Mouse (Mus musculus) limb, embryonic 10.5 days (tissue): ENCODE measurements around the gene Btbd35f19. TPM values are rescaled to one million over a fixed set of nuclear protein-coding genes. Genes with fewer than 3 reads are reported as not detected.
"Not testable (repeated sequence)": the region's sequence is repeated elsewhere in the genome, so short reads cannot be mapped to it uniquely, and the experiment has no call there.

Experiments
- DNase-seq: peaks from one replicate; pipeline ENCODE4 v3.0.0-alpha.2; 2017; ENCODE audit warnings: low spot score
- H3K27ac ChIP-seq: fragments of 300-500 bp; sonication (generic); 2 replicates; pipeline ENCODE4 v1.5.1; 2016; ENCODE audit warnings: mild to moderate bottlenecking
- H3K27me3 ChIP-seq: fragments of 300-500 bp; sonication (generic); 2 replicates; pipeline ENCODE4 v1.6.1; 2016; ENCODE audit warnings: low read depth, mild to moderate bottlenecking; ENCODE audit not compliant: poor library complexity, severe bottlenecking
- H3K36me3 ChIP-seq: fragments of 300-500 bp; sonication (generic); 2 replicates; pipeline ENCODE4 v1.6.1; 2016; ENCODE audit warnings: mild to moderate bottlenecking, moderate library complexity
- H3K4me1 ChIP-seq: fragments of 300-500 bp; sonication (generic); 2 replicates; pipeline ENCODE4 v1.6.1; 2016
- H3K4me3 ChIP-seq: fragments of 300-500 bp; sonication (generic); 2 replicates; pipeline ENCODE4 v1.5.1; 2016; ENCODE audit warnings: mild to moderate bottlenecking, moderate library complexity
- H3K9me3 ChIP-seq: fragments of 300-500 bp; sonication (generic); replicated peaks from 2 replicates; pipeline ENCODE4 v1.6.1; 2016; ENCODE audit warnings: mild to moderate bottlenecking
- WGBS: fragments of 180-500 bp; shearing (Covaris S2); methylation state at CpG from one replicate; pipeline ENCODE4 v1.1.7; 2016; 5-methylcytosine and 5-hydroxymethylcytosine counted together
- polyA plus RNA-seq: library from polyadenylated mRNA; unstranded; fragments of >200 nt; fragmentation: Nextera tagmentation; extraction: Ambion mirVana; gene quantifications from 2 replicates; pipeline ENCODE4 v1.2.1, GENCODE M21; 2016

Btbd35f19 gene
- not detected in 2 replicates for polyA plus RNA-seq

- not testable (repeated sequence) for H3K27ac ChIP-seq, H3K36me3 ChIP-seq, H3K4me3 ChIP-seq, H3K4me1 ChIP-seq, H3K27me3 ChIP-seq, DNase-seq, H3K9me3 ChIP-seq
- no CpG with 5 or more reads among the region's 4 CpGs for WGBS
These were observed at the start of gene Btbd35f19 for GRCm38 (mm10) chrX:31383818-31384217. Gene Btbd35f19, minus strand, starts transcription at chrX:31383918.

DNA sequence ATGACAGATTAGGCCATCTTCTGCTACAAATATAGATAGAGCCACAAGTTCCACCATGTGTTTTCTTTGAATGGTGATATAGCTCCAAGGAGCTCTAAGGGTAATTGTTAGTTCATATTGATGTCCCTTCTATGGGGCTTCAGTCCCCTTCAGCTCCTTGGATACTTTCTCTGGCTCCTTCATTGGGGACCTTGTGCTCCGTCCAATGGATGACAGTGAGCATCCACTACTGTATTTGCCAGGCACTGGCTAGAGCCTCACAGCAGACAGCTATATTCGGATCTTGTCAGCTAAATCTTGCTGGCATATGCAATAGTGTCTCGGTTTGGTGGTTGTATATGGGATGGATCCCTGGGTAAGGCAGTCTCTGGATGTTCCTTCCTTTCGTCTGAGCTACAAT, 41.8 kb downstream of the Btbd35f19 start:
- not testable (repeated sequence) for H3K36me3 ChIP-seq, H3K4me1 ChIP-seq, H3K27me3 ChIP-seq, DNase-seq, H3K4me3 ChIP-seq, H3K27ac ChIP-seq, H3K9me3 ChIP-seq
- WGBS: 82% methylated on average over 3 of the region's 4 CpGs

DNA sequence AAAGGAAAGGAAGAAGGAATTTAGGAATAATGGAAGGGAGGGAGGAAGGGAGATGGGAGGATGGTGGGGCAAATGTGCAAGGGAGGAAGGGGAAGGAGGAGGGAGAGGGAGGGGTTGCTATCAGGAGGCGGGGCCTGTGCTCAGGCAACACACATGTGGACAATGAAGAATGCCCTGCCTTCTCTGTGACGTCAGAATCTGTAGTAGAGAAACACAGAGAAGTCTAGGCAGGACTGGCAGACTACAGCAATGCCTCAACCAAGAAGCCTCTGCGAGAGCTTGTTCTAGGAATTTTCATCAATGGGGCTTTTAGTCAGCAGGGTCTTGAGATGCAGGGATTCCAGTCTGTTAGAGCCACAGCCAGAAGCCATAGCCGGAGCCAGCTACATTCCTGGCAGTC, 47.6 kb downstream of the Btbd35f19 start, which contains the start of gene Btbd35f26:
Gene Btbd35f26, plus strand, starts transcription at position 301 of the 400 bp plus-strand sequence.
- H3K4me1 ChIP-seq, H3K27ac ChIP-seq, H3K36me3 ChIP-seq, H3K4me3 ChIP-seq, H3K9me3 ChIP-seq, H3K27me3 ChIP-seq, DNase-seq: not testable (repeated sequence)
- no CpG with 5 or more reads among the region's 4 CpGs for WGBS

Other genes starting within 250 kb of the Btbd35f19 start
- not detected in 2 replicates for gene Spin2f, start 130.0 kb downstream of the Btbd35f19 start, polyA plus RNA-seq
- gene Btbd35f26, start 47.5 kb downstream of the Btbd35f19 start, polyA plus RNA-seq: not detected in 2 replicates
- not detected in 2 replicates for gene Gm21883, start 190.4 kb upstream of the Btbd35f19 start, polyA plus RNA-seq
- gene Spin2e, start 235.0 kb upstream of the Btbd35f19 start, polyA plus RNA-seq: not detected in 2 replicates